Mouse (Mus musculus) cerebellum, postnatal 36 days (tissue): ENCODE measurements around the gene Gm20458.

Experiments used
- DNase-seq, 2 experiments: peaks; one replicate each; pipeline ENCODE4 v3.0.0; 2021 to 2022; ENCODE audit warnings: mixed read lengths in 2 of 2

The Gm20458 gene

GRCm38 (mm10) chr2:164504919-164505318 is 44.2 kb downstream of the Gm20458 start:
- no peak for DNase-seq

- no peak for DNase-seq
Observed at GRCm38 (mm10) chr2:164505619-164506347, 45.0 kb downstream of the Gm20458 start.

- no peak for DNase-seq
Observed at GRCm38 (mm10) chr2:164507811-164508210, 47.0 kb downstream of the Gm20458 start.

DNA sequence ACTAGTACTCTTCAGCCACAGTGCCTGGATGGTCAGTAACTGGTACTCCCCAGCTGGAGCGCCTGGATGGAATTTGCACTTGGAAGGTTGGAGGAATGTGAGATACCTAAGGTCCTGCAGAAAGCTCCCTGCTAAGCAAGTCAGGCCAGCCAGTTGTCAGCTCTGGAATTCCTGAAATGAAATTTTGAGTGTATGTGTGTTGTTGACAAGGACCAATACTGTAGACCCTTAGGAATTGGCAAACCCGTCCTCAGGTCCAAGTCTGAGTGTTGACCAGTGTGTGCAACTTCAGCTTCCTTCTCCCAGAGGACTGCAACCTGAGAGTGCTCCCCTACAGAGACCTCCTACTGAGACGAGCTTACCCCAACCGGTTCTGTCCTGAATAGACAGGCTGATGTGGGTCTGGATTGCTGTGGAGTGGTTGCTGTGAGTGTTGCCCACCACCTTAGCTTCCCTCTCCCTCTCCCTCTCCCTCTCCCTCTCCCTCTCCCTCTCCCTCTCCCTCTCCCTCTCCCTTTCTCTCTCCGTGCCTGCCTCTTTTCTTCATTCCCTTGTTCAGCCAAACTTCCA is 49.9 kb downstream of the Gm20458 start:
- DNase-seq, result no peak

DNA sequence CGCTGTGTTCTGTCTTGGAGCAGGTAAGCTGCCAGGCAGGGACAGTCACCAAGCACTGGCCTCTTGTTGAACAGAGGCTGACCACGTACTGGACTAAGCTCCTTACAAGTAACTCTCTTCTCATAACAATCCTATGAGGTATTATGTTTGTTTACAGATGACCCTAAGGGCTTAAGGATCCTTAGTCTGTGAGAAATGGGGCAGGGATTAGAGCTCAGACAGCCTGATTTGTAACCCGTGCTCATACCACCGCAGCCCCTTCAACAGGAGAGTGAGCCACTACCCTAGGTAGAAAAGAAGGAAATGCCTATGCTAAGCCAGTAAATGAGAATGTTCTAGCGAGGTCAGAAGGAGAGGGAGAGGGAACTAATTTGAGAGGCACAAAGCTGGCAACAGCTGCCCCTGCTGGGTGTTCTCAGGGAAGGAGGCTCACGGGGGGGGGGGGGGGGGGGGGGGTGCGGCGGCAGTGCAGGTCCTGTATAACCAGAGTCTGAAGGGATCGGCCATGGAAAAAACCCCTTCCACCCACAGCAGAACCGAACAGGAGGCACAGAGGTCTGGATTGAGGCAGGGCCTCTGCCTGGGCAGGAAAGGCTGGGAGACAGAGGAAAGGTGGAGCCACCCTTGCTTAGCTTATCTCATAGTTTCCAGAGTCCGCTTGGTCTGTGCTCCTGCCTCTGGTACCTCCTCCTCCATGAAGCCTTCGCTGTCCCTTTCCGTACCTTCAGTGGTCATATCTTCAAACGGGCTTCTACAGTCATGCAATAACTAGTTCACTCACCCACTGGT is 51.5 kb downstream of the Gm20458 start:
- no peak for DNase-seq

GRCm38 (mm10) chr2:164513389-164513788 is 52.6 kb downstream of the Gm20458 start:
- DNase-seq, result no peak

- no peak for DNase-seq
Observed at GRCm38 (mm10) chr2:164514916-164515315, 54.1 kb downstream of the Gm20458 start.

- no peak for DNase-seq
Observed at GRCm38 (mm10) chr2:164515897-164516296, 55.1 kb downstream of the Gm20458 start.

DNA sequence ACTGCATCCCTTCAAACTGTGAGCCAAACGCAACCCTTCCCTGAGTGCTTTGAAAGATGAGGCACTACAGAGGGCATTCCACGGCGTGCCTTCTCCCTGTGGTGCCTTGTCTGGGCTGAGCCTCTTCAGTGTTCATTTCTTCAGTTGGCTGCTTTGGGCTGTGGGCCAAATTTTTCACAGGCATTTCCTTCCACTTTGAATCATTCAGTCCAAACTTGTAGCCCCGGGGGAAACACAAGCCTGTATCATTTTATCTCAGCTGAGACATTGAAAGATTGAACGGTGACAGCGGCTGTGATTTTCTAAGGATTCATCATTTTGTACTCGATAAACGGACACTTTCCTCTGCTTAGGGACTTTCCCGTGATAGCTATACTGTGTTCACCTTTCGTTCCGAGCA is 55.8 kb downstream of the Gm20458 start:
- DNase-seq, result no peak

- peak; percentile 50 to 58 for DNase-seq
Observed at GRCm38 (mm10) chr2:164517485-164518221, 56.9 kb downstream of the Gm20458 start.

DNA sequence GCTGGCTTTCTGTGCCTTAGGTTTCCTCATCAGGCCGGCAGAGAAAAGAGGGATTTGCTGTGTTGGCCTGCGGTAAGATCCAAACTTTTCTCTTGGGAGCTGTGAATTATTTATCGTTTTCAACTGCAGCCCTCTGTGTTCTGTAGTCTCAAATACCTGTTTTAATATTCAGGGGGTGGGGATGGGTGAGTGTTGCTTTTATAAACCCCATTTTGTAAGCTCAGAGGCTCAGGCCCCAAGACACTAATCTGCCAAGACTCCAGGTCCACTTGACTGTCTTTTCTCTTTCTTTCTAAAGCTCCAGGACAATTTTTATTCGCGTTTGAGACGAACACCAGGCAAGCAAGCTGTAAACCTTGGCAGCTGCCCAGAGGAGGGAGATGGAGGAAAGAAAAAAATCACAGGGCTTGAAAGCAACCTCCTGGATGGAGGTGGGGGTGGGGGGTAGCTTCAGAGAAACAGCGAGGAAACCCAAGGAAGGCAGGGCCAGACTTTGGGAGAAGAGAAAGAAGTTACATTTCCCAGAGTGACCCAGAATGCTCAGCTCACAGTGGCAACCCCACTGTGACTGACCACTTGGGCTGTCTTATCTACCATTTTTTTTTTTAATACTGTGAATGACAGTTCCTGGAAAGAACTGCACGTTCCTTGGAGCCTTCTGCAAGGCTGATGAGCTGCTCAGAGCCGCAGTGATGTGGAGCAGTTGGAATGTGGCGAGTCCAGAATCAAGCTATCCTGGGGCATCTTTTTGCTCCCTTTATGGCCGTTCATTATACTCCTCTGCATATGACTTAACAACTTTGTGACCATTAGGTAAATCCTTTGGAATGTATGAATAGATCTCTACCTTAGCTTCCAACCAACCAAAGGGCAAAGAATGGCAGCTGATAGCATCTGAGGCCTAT is 57.8 kb downstream of the Gm20458 start:
- DNase-seq, result no peak

- DNase-seq, result no peak
Observed at GRCm38 (mm10) chr2:164519171-164519526, 58.4 kb downstream of the Gm20458 start.

- DNase-seq, result peak; percentile 23 to 32
Observed at GRCm38 (mm10) chr2:164520782-164521181, 60.0 kb downstream of the Gm20458 start.

DNA sequence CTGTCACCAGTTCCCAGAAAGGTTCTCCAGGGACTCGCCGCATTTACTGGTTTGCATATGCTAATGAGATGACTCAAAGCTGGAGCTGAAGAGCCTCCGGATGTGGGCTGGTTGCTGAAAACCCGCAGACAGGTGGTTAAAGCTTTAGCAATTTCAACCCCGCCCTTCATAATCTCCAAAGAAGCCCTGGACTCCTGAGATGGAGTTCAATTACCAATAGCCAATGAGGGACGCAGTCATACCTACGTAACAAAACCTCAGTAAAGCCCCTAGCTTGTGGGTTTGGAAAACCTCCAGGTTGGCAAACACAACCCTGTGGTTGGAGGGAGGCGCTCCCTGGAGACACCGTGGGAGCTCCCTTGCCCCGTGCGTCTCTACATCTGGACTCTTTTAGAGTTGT is 61.1 kb downstream of the Gm20458 start:
- no peak for DNase-seq

DNA sequence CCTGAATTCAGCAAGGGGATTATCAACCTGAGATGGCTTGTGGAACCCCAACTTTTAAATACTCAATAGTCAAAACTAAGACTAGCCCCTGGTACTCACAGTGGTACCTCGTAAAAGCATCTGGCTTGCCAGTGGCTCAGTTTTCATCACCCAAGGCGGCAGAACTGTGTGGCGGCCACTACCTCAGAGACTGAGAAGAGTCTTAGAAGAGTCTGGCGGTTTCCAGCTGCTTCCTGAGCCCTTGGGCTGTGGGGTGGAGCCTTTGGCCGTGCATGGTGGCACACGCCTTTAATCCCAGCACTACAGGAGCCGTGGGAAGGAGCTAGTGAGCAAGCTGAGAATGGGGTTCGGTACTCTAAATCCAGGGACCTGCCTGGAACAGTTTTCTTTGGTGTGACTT is 61.5 kb downstream of the Gm20458 start:
- no peak for DNase-seq

- DNase-seq, result peak in 1 of 2 experiments; percentile 17
Observed at GRCm38 (mm10) chr2:164523301-164523773, 62.6 kb downstream of the Gm20458 start.

GRCm38 (mm10) chr2:164528557-164528956 is 67.8 kb downstream of the Gm20458 start:
- DNase-seq, result no peak

- DNase-seq, result peak; percentile 75 to 83
Observed at GRCm38 (mm10) chr2:164531169-164531568, 70.4 kb downstream of the Gm20458 start.

- no peak for DNase-seq
Observed at GRCm38 (mm10) chr2:164534315-164534714, 73.5 kb downstream of the Gm20458 start.

DNA sequence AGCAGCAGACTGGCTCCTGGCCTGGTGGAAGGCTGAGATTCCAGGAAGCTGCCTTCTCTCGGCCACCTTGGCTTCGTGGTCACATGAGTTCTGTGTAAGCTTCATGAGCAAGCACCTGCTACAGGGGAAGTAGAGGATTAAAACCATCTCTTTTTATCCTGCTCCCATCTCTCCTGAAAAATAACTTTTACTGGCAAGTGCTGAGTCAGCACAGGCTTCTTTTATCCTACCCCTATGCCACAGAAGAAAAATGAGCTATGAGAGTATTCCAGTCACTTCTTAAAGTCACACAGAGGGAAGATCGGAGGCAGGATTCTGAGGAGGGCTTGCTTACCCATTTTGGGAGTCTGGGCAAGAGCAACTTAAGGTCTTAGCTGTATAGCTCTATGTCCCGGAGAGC is 76.2 kb downstream of the Gm20458 start:
- no peak for DNase-seq
